Mouse (Mus musculus): ENCODE results near the gene Hnf4a. TPM values are rescaled to one million over a fixed set of nuclear protein-coding genes. Genes with fewer than 3 reads are reported as not detected.

Hnf4a gene
- polyA plus RNA-seq, 1 experiment, result not detected

DNA sequence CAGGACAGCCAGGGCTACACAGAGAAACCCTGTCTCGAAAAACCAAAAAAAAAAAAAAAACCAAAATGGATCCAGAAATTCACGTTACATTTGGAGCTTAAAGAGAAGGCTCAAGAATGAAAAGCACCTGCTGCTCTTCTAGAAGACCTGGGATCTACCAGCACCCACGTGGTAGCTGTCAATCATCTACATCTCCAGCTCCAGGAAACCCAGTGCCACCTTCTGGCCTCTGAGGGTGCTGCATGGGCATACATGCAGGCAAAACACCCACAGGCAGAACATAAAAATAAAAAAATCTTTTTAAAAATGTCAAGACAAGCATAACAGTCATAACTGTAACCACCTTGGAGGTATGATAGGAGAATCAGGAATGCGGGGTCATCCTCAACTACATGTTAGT is 91.1 kb downstream of the Hnf4a start:
- Histone ChIP-seq H3K27ac (ENCODE audit: insufficient read depth, low read length) (no peak overlapping the region), H3K4me1 (ENCODE audit: control insufficient read depth, insufficient read depth, low read length) (0 out of 2 replicates have a peak, but pooled peaks cover 3% of the 10 kb centered on the region), H3K4me3 (ENCODE audit: insufficient read depth, low read length) (no peak overlapping the region)
- TF ChIP-seq POLR2A (IDR thresholded peaks at IDR 0.05; ENCODE audit: low read depth, low read length) (no peak), CTCF (IDR thresholded peaks at IDR 0.05; ENCODE audit: borderline replicate concordance, insufficient read depth, low read length) (no peak)

DNA sequence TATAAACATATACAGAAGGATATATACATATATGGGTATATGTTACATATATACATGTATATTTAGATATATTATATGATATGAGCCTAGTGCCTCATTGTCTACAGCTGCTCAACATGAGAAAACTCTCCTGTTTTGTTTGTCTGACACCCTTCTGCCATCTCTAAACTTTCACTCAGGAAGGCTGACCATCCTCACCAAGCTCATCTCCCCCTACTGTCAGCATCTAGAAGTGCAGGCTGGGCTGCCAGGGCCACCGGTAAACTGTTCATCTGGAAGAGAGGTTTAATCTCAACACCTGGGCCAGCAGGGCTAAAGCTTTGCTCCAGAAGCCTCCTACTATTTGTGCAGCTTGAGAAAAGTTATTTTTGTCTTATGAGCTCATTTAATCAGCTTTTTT is 92.6 kb downstream of the Hnf4a start:
- H3K27ac ChIP-seq (ENCODE audit: insufficient read depth, low read length), result no peak overlapping the region
- H3K4me3 ChIP-seq (ENCODE audit: insufficient read depth, low read length), result no peak overlapping the region
- TF ChIP-seq CTCF (IDR thresholded peaks at IDR 0.05; ENCODE audit: borderline replicate concordance, insufficient read depth, low read length) (peak; percentile 75; the same call in 1 of the 2 replicates), POLR2A (IDR thresholded peaks at IDR 0.05; ENCODE audit: low read depth, low read length) (no peak)
- 0 out of 2 replicates have a peak, but pooled peaks cover 3% of the 10 kb centered on the region for H3K4me1 ChIP-seq (ENCODE audit: control insufficient read depth, insufficient read depth, low read length)

DNA sequence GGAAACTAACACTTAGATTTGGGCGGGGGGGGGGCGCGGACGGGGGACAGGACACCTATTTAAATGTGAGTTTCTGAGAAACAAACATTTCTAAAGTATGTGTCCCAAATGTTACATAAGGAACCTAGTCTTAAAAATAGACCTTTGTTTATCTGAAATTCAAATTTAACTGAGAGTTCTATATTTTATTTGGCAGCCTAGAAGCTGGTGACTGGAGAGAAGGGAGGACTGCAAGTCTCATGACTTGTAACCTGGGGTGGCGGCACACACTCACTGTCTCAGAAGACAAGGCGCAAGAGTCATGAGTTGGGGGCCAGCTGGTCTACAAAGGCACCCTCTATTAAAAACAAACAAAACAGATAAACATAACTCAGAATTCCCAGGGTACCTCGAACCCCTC is 94.5 kb downstream of the Hnf4a start:
- Histone ChIP-seq H3K4me3 (ENCODE audit: insufficient read depth, low read length) (no peak overlapping the region), H3K4me1 (ENCODE audit: control insufficient read depth, insufficient read depth, low read length) (no peaks in the 10 kb centered on the region), H3K27ac (ENCODE audit: insufficient read depth, low read length) (no peak overlapping the region)
- TF ChIP-seq POLR2A (IDR thresholded peaks at IDR 0.05; ENCODE audit: low read depth, low read length), result no peak

DNA sequence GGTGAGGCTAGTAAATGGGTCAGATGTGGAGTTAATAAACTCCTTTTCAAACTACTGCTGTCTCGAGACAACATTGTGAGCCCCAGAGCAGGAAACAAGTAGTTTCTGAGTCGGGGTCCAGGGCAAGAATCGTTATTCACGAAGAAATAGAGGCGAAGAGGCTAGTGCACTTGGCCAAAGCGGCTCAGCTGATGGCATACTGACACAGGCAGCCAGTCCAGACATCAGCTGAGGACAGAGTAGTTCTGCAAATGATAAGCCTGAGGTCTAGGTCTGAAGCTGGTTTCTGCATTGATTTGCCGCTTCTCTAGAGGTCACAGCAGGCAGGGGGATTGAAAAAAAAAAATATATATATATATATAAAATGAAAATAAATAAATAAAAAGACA is 95.1 kb downstream of the Hnf4a start:
- Histone ChIP-seq H3K4me1 (ENCODE audit: control insufficient read depth, insufficient read depth, low read length) (no peaks in the 10 kb centered on the region), H3K4me3 (ENCODE audit: insufficient read depth, low read length) (no peak overlapping the region), H3K27ac (ENCODE audit: insufficient read depth, low read length) (no peak overlapping the region)
- no peak for TF ChIP-seq POLR2A (IDR thresholded peaks at IDR 0.05; ENCODE audit: low read depth, low read length)

GRCm38 (mm10) chr2:163602101-163602971 is 95.7 kb downstream of the Hnf4a start, which contains the start of gene Ttpal:
Ttpal (plus strand) TSS chr2:163602314.
- Histone ChIP-seq H3K4me1 (ENCODE audit: control insufficient read depth, insufficient read depth, low read length) (no peaks in the 10 kb centered on the region), H3K4me3 (ENCODE audit: insufficient read depth, low read length) (peak within 1 kb of the TSS; percentile 80), H3K27ac (ENCODE audit: insufficient read depth, low read length) (no peak within 1 kb of the TSS)
- TF ChIP-seq CTCF (IDR thresholded peaks at IDR 0.05; ENCODE audit: borderline replicate concordance, insufficient read depth, low read length) (peak; percentile 45; the same call in 1 of the 2 replicates), POLR2A (IDR thresholded peaks at IDR 0.05; ENCODE audit: low read depth, low read length) (peak; percentile 79)

GRCm38 (mm10) chr2:163606161-163606560 is 99.6 kb downstream of the Hnf4a start:
- TF ChIP-seq POLR2A (IDR thresholded peaks at IDR 0.05; ENCODE audit: low read depth, low read length) (no peak), CTCF (IDR thresholded peaks at IDR 0.05; ENCODE audit: borderline replicate concordance, insufficient read depth, low read length) (no peak)
- no peaks in the 10 kb centered on the region for H3K4me1 ChIP-seq (ENCODE audit: control insufficient read depth, insufficient read depth, low read length)
- H3K27ac ChIP-seq (ENCODE audit: insufficient read depth, low read length), result no peak overlapping the region
- no peak overlapping the region for H3K4me3 ChIP-seq (ENCODE audit: insufficient read depth, low read length)

DNA sequence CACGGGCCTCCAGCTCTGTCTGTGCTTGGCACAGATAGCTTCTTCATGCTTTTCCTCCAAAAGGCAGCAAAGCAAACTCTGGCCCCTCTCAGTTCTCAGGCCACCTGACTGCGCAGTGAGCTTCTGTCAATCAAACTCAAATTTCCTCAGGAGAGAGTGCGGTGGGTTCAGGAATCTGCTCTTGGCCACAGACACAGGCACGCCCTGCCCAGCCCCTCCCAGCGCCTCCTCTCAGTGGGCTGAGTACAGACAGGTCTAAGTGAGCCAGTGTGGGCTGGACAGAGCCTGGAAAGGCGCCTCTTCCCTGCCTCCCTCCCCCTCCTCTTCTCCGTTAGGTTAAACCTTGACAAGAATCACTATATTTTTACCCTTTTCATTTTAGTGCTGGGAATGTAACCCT is 101.4 kb downstream of the Hnf4a start:
- Histone ChIP-seq H3K27ac (ENCODE audit: insufficient read depth, low read length) (no peak overlapping the region), H3K4me1 (ENCODE audit: control insufficient read depth, insufficient read depth, low read length) (no peaks in the 10 kb centered on the region), H3K4me3 (ENCODE audit: insufficient read depth, low read length) (no peak overlapping the region)
- TF ChIP-seq CTCF (IDR thresholded peaks at IDR 0.05; ENCODE audit: borderline replicate concordance, insufficient read depth, low read length) (no peak), POLR2A (IDR thresholded peaks at IDR 0.05; ENCODE audit: low read depth, low read length) (no peak)

DNA sequence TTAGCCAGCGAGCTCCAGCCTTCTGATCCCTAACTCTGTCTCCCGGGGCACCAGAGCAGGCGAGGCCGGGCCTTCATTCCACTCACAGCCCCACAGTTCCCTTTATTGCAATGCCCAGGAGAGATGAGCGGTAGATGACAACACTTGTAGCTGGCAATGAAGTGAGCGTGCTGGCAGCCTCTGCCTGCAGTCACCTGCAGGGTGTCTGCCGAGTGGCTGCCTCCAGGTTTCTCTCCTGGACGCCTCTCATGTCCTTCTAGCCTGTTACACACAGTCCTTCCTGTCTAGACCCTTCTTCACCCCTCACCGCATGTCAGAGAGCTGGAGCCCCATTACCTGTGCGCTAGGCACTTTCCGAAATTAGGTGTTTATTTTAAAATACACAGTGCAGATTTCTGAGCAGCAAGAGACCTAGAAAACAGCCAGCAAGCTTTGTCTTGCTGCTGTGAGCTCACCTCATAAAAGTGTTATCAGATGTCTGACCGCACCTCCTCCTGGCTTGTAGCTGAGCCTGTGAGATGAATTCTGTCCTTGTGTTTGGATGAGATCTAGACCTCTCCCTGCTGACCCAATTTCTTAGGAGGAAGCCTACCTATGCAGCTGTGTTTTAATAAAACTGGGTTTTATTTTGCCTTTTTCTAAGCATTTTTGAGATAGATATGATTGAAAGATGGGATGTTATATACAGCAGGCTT is 102.8 kb downstream of the Hnf4a start:
- Histone ChIP-seq H3K4me1 (ENCODE audit: control insufficient read depth, insufficient read depth, low read length) (no peaks in the 10 kb centered on the region), H3K27ac (ENCODE audit: insufficient read depth, low read length) (no peak overlapping the region)
- TF ChIP-seq CTCF (IDR thresholded peaks at IDR 0.05; ENCODE audit: borderline replicate concordance, insufficient read depth, low read length), result no peak
- no peak for TF ChIP-seq POLR2A (IDR thresholded peaks at IDR 0.05; ENCODE audit: low read depth, low read length)

DNA sequence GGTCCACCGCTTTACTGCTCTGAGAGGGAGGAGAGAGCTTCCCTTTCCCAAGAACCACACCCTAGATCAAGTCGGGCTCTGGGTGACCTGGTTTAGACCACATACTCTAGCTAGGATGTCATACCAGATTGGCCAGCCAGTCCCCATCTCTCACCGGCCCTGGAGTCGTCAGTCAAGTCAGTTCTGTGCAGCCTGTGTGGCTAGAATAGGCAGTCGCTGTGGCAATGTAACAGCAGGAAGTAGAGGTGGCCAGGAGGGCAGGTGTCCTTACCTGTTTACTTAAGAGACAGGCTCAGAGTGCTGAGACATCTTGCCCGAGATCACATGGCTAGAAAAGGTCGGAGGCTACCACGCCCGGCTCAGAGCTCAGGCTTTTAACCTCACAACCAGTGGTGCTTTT is 104.6 kb downstream of the Hnf4a start:
- TF ChIP-seq POLR2A (IDR thresholded peaks at IDR 0.05; ENCODE audit: low read depth, low read length), result no peak
- TF ChIP-seq CTCF (IDR thresholded peaks at IDR 0.05; ENCODE audit: borderline replicate concordance, insufficient read depth, low read length), result no peak
- Histone ChIP-seq H3K4me3 (ENCODE audit: insufficient read depth, low read length) (no peak overlapping the region), H3K4me1 (ENCODE audit: control insufficient read depth, insufficient read depth, low read length) (no peaks in the 10 kb centered on the region), H3K27ac (ENCODE audit: insufficient read depth, low read length) (no peak overlapping the region)

More for the DNA sequence above, 102.8 kb downstream of the Hnf4a start:
- H3K4me3 ChIP-seq (ENCODE audit: insufficient read depth, low read length), result no peak overlapping the region

DNA sequence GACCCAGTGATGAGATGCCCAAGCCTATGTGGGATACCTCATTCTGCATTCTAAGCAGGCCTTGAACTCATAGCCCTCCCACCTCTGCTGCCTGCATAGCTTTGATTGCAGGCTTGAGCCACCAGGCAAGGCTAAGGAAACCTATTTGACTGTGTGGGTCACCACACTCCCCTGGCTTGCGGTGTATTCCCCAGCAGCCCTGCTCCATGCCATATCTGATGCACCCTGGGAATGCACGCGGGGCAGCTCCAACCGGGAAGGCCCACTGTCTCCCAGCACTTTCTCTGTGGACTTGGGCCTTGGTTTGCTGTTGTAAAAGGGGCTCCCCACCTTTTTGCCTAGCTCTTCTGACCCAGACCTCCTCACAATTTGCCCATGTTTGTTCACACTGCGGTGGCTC is 106.6 kb downstream of the Hnf4a start:
- no peak for TF ChIP-seq CTCF (IDR thresholded peaks at IDR 0.05; ENCODE audit: borderline replicate concordance, insufficient read depth, low read length)
- no peak for TF ChIP-seq POLR2A (IDR thresholded peaks at IDR 0.05; ENCODE audit: low read depth, low read length)
- no peak overlapping the region for H3K4me3 ChIP-seq (ENCODE audit: insufficient read depth, low read length)
- H3K4me1 ChIP-seq (ENCODE audit: control insufficient read depth, insufficient read depth, low read length), result no peaks in the 10 kb centered on the region
- no peak overlapping the region for H3K27ac ChIP-seq (ENCODE audit: insufficient read depth, low read length)
